Mouse (Mus musculus) adrenal gland, postnatal 4 days (tissue): ENCODE measurements around the gene Eya4. TPM values are rescaled to one million over a fixed set of nuclear protein-coding genes. Genes with fewer than 3 reads are reported as not detected.

Experiments used
- DNase-seq, 2 experiments: peaks; one replicate each; pipeline ENCODE4 v3.0.0; 2021 to 2022; ENCODE audit warnings: low spot score in 2 of 2, mixed read lengths in 2 of 2
- total RNA-seq, 2 experiments: library from RNA; stranded (reverse); gene quantifications; 2 replicates each; pipeline ENCODE4 v1.2.3; 2021

The Eya4 gene
- total RNA-seq, 2 experiments from 2014 or later, result 5.3 to 5.8 TPM

- DNase-seq, result no peak
Measured at GRCm38 (mm10) chr10:23233425-23233824, 117.2 kb downstream of the Eya4 start.

DNA sequence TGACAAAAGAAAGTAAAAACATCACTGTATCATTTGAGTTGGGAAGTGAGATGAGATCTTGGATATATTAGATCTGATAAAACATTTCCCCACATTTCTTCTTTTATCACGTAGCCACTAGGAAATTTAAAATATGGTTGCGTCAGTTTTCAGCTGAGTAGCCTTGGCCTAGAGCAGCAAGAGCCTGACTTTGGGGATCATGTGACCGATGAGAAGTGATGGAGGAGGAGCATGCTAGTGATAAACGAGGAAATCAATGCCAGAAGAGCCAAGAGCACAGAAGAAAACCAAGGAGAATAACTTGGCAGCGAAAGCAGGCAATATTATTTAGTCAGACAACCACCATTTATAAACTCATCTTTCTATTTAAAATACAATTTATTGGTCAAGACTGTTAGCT is 119.7 kb downstream of the Eya4 start:
- no peak for DNase-seq

DNA sequence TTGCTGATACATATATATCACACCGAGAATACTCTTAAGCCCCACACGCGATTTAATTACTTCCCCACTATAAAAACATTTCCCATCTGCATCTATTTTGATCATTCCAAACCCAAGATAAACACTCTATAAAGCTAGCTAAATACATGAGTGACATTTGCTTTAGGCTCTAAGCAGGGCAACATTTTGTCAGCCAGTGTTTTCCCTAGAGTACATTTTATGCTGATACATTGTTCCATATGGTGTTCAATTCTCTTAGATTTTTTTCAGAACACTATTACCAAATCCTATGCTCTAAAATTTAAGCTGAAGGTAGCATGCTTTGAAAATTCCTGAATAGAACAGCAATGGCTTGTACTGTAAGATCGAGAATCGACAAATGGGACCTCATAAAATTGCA is 127.2 kb downstream of the Eya4 start:
- no peak for DNase-seq

DNA sequence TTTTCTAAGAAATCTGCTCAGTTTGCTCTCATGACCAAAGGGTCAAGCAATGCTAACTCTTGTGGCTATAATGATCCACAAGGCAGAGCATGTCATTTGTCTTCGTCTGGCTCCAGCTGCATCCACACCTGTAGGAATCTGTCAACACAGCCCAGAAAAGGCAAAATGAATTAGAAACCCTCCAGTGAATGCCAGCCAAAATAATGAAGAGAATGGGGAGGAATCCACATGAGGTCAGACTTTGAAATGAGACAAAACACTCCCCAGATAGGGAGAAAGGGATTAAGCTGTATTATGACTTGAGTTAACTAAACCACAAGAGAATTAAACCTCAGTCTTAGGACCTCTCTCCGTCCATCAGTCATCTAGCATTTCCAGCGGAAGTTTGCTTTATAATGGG is 130.2 kb downstream of the Eya4 start:
- no peak for DNase-seq

DNA sequence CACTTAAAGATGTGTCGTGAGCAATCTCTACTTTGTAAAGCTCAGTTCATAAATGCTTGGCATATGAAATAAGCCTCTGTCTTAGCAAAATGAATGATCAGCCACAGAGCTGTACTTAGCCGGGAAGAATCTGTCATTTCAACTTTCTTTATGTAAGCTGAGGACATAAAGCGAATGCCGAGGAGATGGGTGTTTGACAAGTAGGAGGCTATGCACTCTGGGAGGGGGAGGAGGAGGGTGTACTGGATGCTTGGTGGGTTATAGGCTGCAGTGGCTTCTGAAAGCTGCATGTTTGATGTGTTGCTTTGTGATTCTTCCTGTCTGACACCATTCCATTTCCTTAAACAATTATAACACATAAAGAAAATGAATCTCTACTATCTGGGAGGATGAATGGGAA is 133.8 kb downstream of the Eya4 start:
- DNase-seq, result no peak

GRCm38 (mm10) chr10:23211381-23211780 is 139.2 kb downstream of the Eya4 start:
- DNase-seq, result no peak

DNA sequence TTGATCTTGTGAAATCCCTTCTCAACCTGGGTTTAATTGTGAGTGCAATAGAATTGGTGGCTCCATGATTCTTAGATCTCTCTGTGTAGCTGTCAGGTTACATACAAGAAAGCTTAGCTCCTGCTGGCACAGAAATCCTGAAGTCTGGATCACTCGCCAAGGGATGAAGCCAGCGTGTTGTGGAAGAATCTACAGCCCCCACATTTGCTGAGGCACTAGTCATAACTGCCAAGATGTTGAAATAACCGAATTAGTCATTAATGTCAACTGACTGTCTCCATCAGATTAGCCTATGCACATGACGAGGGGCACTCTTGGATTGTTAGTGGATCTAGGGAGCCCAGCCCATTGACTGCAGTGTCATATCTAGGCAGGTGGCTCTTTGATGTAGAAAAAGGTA is 146.7 kb downstream of the Eya4 start:
- DNase-seq, result no peak

GRCm38 (mm10) chr10:23203144-23203838 is 147.3 kb downstream of the Eya4 start:
- no peak for DNase-seq

- DNase-seq, result no peak
Measured at GRCm38 (mm10) chr10:23202591-23202990, 148.0 kb downstream of the Eya4 start.

DNA sequence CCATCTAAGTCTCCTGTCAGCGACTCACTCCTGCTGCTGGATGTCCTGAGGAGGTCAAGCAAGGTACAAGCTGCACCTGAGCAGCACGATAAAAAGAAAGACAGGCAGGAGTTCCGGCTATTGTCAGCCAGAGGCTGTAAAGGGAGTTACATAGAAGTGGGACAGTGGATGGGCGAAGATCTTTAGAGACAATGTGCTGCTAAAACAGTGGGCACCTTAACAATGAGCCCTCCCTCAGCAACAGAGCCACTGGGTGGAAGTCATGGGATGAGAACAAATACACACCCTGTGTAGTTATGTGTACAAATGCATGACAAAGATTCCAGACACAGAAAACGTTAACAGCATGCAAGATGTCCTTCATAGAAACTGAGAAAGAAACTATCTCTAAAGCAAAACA is 152.3 kb downstream of the Eya4 start:
- DNase-seq, result no peak

DNA sequence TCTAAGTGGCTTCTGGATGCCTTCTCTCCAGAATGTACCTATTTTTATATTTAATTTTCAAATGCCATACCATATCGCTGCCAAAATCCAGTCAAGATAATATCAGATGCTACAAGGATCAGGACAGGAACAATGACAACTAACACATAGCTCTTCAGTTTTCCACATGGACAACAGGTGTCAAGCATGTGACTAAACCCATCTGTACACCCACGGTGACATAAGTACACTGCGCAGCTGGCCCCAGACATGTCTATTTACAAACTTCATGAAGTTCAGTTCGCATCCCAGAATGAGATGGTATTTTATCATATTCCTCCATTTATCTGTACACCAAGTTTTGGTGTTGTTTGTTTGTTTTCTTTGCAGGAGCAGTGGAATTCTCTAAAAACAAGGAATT is 154.2 kb downstream of the Eya4 start:
- no peak for DNase-seq

DNA sequence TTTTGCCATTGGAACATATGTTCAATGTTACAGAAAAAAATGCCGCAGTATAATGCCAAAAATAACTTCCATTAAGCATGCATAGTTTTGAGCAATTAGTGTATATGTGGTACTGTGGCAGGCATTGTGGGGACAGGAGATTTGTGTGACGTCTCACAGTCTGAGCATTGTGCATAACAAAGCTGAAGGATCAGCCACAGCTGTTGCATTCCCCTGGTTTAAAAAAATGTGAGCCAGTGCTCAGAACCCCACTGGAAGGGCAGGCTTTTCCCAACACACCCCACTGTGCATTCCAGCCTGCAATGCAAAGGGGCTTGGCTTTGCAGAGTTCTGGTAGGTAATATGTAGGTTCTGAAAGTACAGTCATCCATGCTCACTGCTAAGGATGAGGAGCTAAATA is 155.2 kb downstream of the Eya4 start:
- no peak for DNase-seq

GRCm38 (mm10) chr10:23189836-23190235 is 160.8 kb downstream of the Eya4 start:
- DNase-seq, result no peak

DNA sequence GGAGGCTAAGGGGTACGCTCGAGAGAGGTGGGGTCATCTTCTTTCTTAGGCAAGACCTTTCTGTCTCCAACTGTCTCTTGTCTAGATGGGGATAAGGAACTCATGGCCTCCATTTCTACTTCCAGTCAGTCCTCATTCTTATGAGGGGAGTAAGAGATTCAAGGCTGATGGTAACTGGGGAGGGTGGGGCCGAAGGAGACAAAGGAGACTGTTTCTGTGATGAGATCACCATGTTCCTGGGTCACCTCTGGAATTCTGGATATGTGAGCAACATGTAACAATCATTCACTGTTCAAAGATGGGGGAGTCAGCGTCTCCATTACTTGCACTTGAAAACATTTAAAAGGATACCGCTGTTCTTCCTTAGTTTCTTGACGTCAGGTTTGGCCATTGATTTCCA is 165.2 kb downstream of the Eya4 start:
- no peak for DNase-seq

DNA sequence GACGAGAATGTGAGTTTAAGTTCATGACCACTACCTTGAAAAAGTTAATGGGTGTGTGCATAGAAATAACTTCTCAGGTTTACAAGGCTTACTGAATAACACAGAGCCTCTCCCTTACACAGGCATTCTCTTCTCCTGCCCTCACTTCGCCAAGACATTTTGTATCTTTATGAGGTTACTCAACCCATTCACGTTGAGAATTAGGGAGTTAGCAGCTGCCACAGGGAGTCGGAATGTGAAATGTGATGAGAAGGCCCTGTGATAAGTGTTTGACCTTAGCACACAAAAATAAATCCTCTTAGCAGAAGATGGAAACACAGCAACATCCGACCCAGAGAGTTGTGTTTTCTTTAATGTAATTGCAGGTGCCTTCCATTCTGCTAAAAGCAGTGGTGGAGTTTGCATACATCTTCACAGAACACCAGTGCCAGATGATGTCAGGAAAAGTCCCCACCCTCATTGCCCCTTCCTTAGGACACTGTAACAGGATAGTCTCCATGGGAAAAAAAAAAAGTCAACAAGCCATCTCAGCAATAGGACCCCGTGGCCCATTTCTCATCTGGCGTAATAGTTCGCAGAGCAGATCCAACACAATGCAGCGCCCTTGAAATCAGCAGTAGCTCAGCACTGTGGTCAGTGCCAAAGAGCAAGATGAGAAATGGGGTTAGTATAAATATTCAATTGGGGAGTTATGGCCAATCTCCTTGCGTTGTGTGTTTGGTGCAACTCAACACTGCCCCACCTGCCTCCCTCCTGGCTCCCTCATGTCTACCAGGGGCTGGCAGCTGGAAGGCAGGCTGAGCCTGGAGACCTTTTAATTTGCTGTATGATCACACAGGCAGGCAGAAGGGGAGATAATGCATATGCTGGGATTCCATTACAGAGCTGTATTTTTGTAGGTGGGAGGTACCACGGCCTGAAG is 168.8 kb downstream of the Eya4 start:
- DNase-seq, result no peak

- no peak for DNase-seq
Measured at GRCm38 (mm10) chr10:23179285-23179684, 171.3 kb downstream of the Eya4 start.

- DNase-seq, result no peak
Measured at GRCm38 (mm10) chr10:23177347-23178046, 173.1 kb downstream of the Eya4 start.

- DNase-seq, result no peak
Measured at GRCm38 (mm10) chr10:23176666-23177346, 173.8 kb downstream of the Eya4 start.

GRCm38 (mm10) chr10:23171541-23171940 is 179.0 kb downstream of the Eya4 start:
- no peak for DNase-seq

DNA sequence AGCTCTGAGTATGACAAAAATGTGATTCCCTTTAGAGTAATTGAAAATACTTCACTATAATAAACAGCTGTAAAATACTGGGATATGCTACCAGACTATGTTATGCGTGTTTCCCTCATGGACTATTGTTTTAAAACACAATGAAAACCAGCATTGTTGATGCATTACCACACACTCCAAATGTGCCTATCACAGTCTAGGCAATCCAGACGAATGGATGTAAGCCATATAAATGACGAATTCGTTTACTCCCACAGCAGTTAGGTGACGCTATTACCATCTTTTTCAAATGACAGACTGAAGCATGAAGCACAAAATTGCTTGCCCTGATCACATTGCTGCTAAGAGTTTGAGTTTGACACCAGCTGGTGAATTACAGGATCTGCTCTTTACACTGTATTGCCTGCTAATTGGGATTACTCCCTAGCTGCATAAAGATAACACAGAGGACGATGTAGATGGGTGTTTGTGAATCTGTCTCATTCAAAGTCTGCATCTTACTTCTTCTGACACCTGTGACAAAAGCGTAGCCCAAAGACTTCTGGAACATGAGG is 185.4 kb downstream of the Eya4 start:
- no peak for DNase-seq

DNA sequence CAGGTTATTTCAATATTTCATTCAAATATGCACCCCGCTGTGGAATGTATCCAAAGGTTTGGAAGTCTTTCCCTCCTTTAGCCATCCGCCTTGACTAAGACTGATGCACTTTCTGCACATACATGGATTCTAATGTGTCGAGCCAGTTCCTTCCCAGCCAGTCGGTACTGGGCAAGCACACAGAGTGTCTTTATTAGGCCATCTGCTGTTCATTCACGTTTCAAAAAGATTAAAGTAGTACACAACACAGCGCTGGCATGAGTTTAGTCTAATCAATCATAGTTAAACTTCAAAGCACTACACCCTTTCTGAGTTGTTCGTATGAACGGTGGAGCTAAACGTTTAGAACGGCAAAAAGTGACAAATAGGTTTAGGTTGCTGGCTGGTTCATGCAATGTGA is 190.7 kb downstream of the Eya4 start:
- no peak for DNase-seq
